Mouse (Mus musculus) embryonic facial prominence, embryonic 11.5 days (tissue): Measurements from ENCODE around the gene Btaf1. TPM values are rescaled to one million over a fixed set of nuclear protein-coding genes. Genes with fewer than 3 reads are reported as not detected.
"Not testable (repeated sequence)": the region's sequence is repeated elsewhere in the genome, so short reads cannot be mapped to it uniquely, and the experiment has no call there.

Experiments used
- ATAC-seq: fragments of 200-750 bp; cut with Nextera tagmentation; replicated peaks from 2 replicates; pipeline ENCODE4 v1.8.0; 2017; ENCODE audit warnings: low read depth; ENCODE audit not compliant: insufficient number of reproducible peaks, low FRiP score, low TSS enrichment
- DNase-seq: peaks from one replicate; pipeline ENCODE4 v3.0.0-alpha.2; 2015; ENCODE audit warnings: low spot score
- H3K27ac ChIP-seq: fragments of 300-500 bp; sonication (generic); replicated peaks from 2 replicates; pipeline ENCODE4 v1.5.1; 2014; ENCODE audit warnings: mild to moderate bottlenecking, low read depth, low read length, control low read depth
- H3K27me3 ChIP-seq: fragments of 300-500 bp; sonication (generic); 2 replicates; pipeline ENCODE4 v1.6.1; 2014; ENCODE audit warnings: mild to moderate bottlenecking, low read length, moderate library complexity, mixed read lengths; ENCODE audit not compliant: control insufficient read depth, insufficient read depth
- H3K36me3 ChIP-seq: fragments of 300-500 bp; sonication (generic); replicated peaks from 2 replicates; pipeline ENCODE4 v1.6.1; 2014; ENCODE audit warnings: low read depth, mild to moderate bottlenecking, low read length, moderate library complexity, mixed read lengths; ENCODE audit not compliant: control insufficient read depth, insufficient read depth
- H3K4me1 ChIP-seq: fragments of 300-500 bp; sonication (generic); 2 replicates; pipeline ENCODE4 v1.6.1; 2014; ENCODE audit warnings: low read length, mixed read lengths; ENCODE audit not compliant: control insufficient read depth, insufficient read depth
- H3K4me2 ChIP-seq: fragments of 300-500 bp; sonication (generic); 2 replicates; pipeline ENCODE4 v1.6.1; 2014; ENCODE audit warnings: low read depth, mild to moderate bottlenecking, control low read depth, low read length, moderate library complexity
- H3K4me3 ChIP-seq: fragments of 300-500 bp; sonication (generic); 2 replicates; pipeline ENCODE4 v1.5.1; 2014; ENCODE audit warnings: low read depth, low read length, control low read depth
- H3K9ac ChIP-seq: fragments of 300-500 bp; sonication (generic); replicated peaks from 2 replicates; pipeline ENCODE4 v1.6.1; 2014; ENCODE audit warnings: mild to moderate bottlenecking, control low read depth, low read length
- H3K9me3 ChIP-seq: fragments of 300-500 bp; sonication (generic); replicated peaks from 2 replicates; pipeline ENCODE4 v1.6.1; 2016; ENCODE audit warnings: mild to moderate bottlenecking, low read length, inconsistent platforms, mixed read lengths; ENCODE audit not compliant: control insufficient read depth
- WGBS: fragments of 180-500 bp; shearing (Covaris S2); extraction: QIAGEN DNeasy Blood & Tissue Kit; methylation state at CpG from one replicate; pipeline ENCODE4 v1.1.7; 2014; 5-methylcytosine and 5-hydroxymethylcytosine counted together
- polyA plus RNA-seq: library from polyadenylated mRNA; unstranded; fragments of >200 nt; fragmentation: Nextera tagmentation; extraction: Ambion mirVana; gene quantifications from 2 replicates; pipeline ENCODE4 v1.2.1, GENCODE M21; 2014

The Btaf1 gene
- polyA plus RNA-seq, 1 experiment from 2014 or later = 17.9 TPM

DNA sequence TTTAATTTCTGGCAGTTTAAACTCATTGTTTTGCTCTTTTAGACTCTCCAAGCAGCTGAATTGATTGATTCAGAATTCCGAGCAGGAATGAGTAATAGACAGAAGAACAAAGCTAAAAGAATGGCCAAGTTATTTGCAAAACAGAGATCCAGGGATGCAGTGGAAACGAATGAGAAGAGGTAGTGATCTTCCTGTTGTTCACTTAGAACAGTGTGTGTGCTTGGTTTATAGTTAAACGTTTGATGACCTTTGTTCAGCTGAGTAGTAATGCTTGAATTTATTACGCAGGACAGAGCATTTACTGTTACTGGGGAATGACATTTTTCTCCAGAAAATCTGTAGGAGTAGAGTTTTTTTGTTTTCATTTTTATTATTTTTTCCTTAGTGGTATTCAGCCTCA lies 32.5 kb downstream of the Btaf1 start:
- Histone ChIP-seq H3K27ac (no peak overlapping the region), H3K4me2 (no peak overlapping the region), H3K4me1 (no peaks in the 10 kb centered on the region), H3K36me3 (no peaks in the 10 kb centered on the region), H3K9me3 (no peaks in the 10 kb centered on the region), H3K27me3 (no peaks in the 10 kb centered on the region), H3K4me3 (no peak overlapping the region), H3K9ac (no peak overlapping the region)
- 89% methylated on average over 4 of the region's 4 CpGs for WGBS
- DNase-seq (no peak), ATAC-seq (no peak)

- no peak overlapping the region for H3K9ac ChIP-seq
- H3K27ac ChIP-seq = no peak overlapping the region
- no peak overlapping the region for H3K4me3 ChIP-seq
- H3K9me3 ChIP-seq = no peaks in the 10 kb centered on the region
- DNase-seq (no peak), ATAC-seq (no peak)
- H3K4me1 ChIP-seq = no peaks in the 10 kb centered on the region
- H3K27me3 ChIP-seq = no peaks in the 10 kb centered on the region
- no peaks in the 10 kb centered on the region for H3K36me3 ChIP-seq
- H3K4me2 ChIP-seq = no peak overlapping the region
- WGBS = 94% methylated on average over 1 of the region's 1 CpGs
Observed at GRCm38 (mm10) chr19:36961320-36961719, 35.4 kb downstream of the Btaf1 start.

- H3K4me3 ChIP-seq, H3K4me1 ChIP-seq, H3K27me3 ChIP-seq, H3K27ac ChIP-seq, DNase-seq, H3K9ac ChIP-seq, ATAC-seq, H3K4me2 ChIP-seq, H3K9me3 ChIP-seq, H3K36me3 ChIP-seq: not testable (repeated sequence)
- WGBS = 78% methylated on average over 6 of the region's 6 CpGs
Observed at GRCm38 (mm10) chr19:36962544-36963260, 36.8 kb downstream of the Btaf1 start.

DNA sequence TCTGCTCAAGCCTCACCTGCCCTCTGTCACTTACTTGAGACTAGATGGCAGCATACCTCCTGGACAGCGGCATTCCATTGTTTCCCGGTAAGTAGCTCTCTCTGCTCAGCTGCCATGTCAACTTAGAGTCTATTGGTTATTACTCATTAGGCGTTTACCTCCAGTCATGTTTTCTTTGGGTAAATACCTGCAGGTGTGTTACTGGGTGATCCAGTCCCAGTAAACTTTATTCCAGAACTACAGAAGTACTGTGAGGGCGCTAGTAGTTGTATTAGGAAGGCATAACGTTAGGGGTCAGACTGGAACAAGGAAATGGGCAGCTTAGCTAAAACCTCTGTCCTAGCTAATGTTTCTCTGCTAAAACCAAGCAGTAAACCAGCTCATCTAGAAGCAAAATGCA lies 78.7 kb downstream of the Btaf1 start:
- Histone ChIP-seq H3K27me3 (no peaks in the 10 kb centered on the region), H3K36me3 (no peaks in the 10 kb centered on the region; the same call in 1 of the 2 replicates), H3K4me1 (no peaks in the 10 kb centered on the region), H3K4me2 (no peak overlapping the region), H3K9me3 (no peaks in the 10 kb centered on the region), H3K27ac (no peak overlapping the region), H3K9ac (no peak overlapping the region), H3K4me3 (no peak overlapping the region)
- ATAC-seq (no peak), DNase-seq (no peak)
- 88% methylated on average over 5 of the region's 5 CpGs for WGBS

DNA sequence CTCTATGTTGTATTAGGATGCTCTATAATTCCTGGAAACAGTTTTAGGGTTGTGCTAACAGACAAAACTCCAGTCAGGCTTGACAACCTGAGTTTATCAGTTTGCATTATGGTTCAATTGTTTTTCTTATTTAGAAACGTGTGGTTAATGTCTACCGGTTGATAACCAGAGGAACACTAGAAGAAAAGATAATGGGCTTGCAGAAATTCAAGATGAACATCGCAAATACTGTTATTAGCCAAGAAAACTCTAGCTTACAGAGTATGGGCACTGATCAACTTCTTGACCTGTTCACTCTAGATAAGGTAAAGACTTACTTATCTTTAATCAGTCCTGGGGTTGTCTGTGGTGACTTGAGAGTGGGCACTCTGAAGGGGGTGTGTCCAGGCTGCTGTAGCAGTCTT lies 84.0 kb downstream of the Btaf1 start:
- Histone ChIP-seq H3K9me3 (no peaks in the 10 kb centered on the region), H3K9ac (no peak overlapping the region), H3K4me1 (no peaks in the 10 kb centered on the region), H3K36me3 (peaks cover 2% of the 10 kb centered on the region; the same call in 1 of the 2 replicates), H3K4me3 (no peak overlapping the region), H3K27me3 (no peaks in the 10 kb centered on the region), H3K27ac (no peak overlapping the region), H3K4me2 (no peak overlapping the region)
- 94% methylated on average over 3 of the region's 3 CpGs for WGBS
- ATAC-seq = no peak
- no peak for DNase-seq

- Histone ChIP-seq H3K4me3 (no peak overlapping the region), H3K36me3 (peaks cover 2% of the 10 kb centered on the region; the same call in 1 of the 2 replicates), H3K9ac (no peak overlapping the region), H3K27ac (no peak overlapping the region), H3K4me1 (no peaks in the 10 kb centered on the region), H3K4me2 (no peak overlapping the region), H3K27me3 (no peaks in the 10 kb centered on the region), H3K9me3 (no peaks in the 10 kb centered on the region)
- 95% methylated on average over 6 of the region's 6 CpGs for WGBS
- DNase-seq = no peak
- no peak for ATAC-seq
Observed at GRCm38 (mm10) chr19:37013461-37013860, 87.6 kb downstream of the Btaf1 start.

DNA sequence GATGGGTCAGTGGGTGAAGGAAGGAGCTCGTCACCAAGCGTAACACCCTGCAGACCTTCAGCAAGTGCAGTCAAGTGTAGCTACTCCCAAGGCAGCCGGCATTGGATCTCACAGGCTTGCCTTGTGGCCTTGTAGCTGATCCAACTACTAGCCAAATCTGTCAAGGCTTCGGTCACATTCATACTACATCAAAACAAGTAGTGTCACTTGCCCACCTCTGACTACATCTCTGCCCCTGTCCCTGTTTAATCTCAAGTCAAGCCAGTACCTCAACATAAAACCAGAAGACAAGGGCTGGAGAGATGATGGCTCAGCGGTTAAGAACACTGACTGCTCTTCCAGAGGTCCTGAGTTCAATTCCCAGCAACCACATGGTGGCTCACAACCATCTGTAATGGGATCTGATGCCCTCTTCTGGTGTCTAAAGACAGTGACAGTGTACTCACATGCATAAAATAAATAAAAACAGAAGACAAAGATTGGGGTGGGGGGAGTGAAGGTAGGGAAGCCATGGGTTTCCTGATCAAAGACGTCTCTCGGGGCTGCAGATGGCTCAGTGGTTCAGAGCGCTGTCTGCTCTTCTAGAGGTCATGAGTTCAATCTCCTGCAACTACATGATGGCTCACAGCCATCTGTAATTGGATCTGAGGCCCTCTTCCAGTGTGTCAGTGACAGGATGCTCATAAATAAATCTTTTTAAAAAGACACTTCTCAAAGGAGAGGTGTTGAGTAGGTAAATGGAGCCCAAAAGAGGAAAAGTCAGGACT lies 88.5 kb downstream of the Btaf1 start:
- Histone ChIP-seq H3K9me3 (no peaks in the 10 kb centered on the region), H3K4me3 (no peak overlapping the region), H3K27me3 (no peaks in the 10 kb centered on the region), H3K27ac (no peak overlapping the region), H3K9ac (no peak overlapping the region), H3K4me2 (no peak overlapping the region), H3K36me3 (peaks cover 2% of the 10 kb centered on the region; the same call in 1 of the 2 replicates), H3K4me1 (no peaks in the 10 kb centered on the region)
- ATAC-seq = no peak
- WGBS = 89% methylated on average over 8 of the region's 8 CpGs
- DNase-seq = no peak

GRCm38 (mm10) chr19:37016890-37017289 lies 91.0 kb downstream of the Btaf1 start:
- WGBS = 94% methylated on average over 6 of the region's 6 CpGs
- no peak overlapping the region for H3K4me2 ChIP-seq
- no peak overlapping the region for H3K9ac ChIP-seq
- no peak for ATAC-seq
- H3K27ac ChIP-seq = no peak overlapping the region
- no peak overlapping the region for H3K4me3 ChIP-seq
- H3K4me1 ChIP-seq = no peaks in the 10 kb centered on the region
- no peaks in the 10 kb centered on the region for H3K9me3 ChIP-seq
- DNase-seq = no peak
- H3K27me3 ChIP-seq = no peaks in the 10 kb centered on the region
- no peaks in the 10 kb centered on the region for H3K36me3 ChIP-seq
